ENCODE assay signal across 19 mouse cellular contexts in genomic region chr4:83917009-83917408, GRCm38 (mm10).
DNase-seq lines count a peak whose midpoint lies in the region; ATAC-seq and TF ChIP-seq lines count a peak whose summit lies in the region.
"Had no signal": no experiment of that assay in that cellular context is flagged by ENCODE, and none has a peak within 500 bp of the region (broad histone marks: within the 10 kb centered on the region; RNA-seq: fewer than 3 reads in every experiment).

No protein-coding gene starts in this region.

- TF ChIP-seq CTCF in Patski (IDR thresholded peaks at IDR 0.05) = no peak

- POLR2A ChIA-PET in Patski (lab: Charles Lee) = no interaction called here

- in situ Hi-C loops in Patski (cut with MboI; ENCODE audit: low pct_unique_long_range_greater_than_20kb) = loop anchor here (10.0 kb wide), 1 partner anchor 758 kb away; the partner anchor contains the start of gene Bnc2

- H3K27me3 ChIP-seq in Patski = no peaks in the 10 kb centered on the region
- H3K27me3 ChIP-seq: CH12.LX; embryonic facial prominence, embryonic 13.5 days; forebrain, embryonic 15.5 days; heart, embryonic 15.5 days; hindbrain, embryonic 15.5 days had no signal

- CTCF ChIA-PET in Patski (lab: Charles Lee) = no interaction called here

- DNase-seq in 416B (ENCODE audit: low read depth) (peak; percentile 16), Patski (ENCODE audit: low read depth, low spot score) (peak; percentile 42), liver (no peak)
- DNase-seq in B cell, adult 2 months = no peak
- DNase-seq in layer of hippocampus, adult 9-11 months = no peak
- DNase-seq: adrenal gland, adult 8-10 months; adrenal gland, postnatal 36 days; cerebellum, adult 11 months; cerebellum, adult 8-10 months; cerebellum, postnatal 14 days; gastrocnemius, postnatal 10 days; heart, adult 2 months had no signal

- ATAC-seq in Patski = peak; percentile 70
- peak; percentile 94 to 98 for ATAC-seq in hematopoietic stem cell, adult 5-6 weeks (replicated peaks in 1 of 2; ENCODE audit: insufficient read depth in 1 of 2, low FRiP score in 2 of 2, low TSS enrichment in 1 of 2, low read depth in 1 of 2, poor library complexity in 2 of 2, severe bottlenecking in 2 of 2)
- ATAC-seq: forebrain, embryonic 15.5 days; intestine, embryonic 16.5 days had no signal

Comparison
In these comparisons a context has a peak if more than half of its experiments do, and no peak if none do; other contexts are left out.
1. DNase-seq: peak in 416B (single experiment) and Patski (single experiment); none in B cell, adult 2 months (0 of 2), layer of hippocampus, adult 9-11 months (single experiment) and liver (single experiment).